Mouse (Mus musculus): Measurements from ENCODE around the gene Fam83f.
A peak's percentile ranks its signal among the peaks of the same experiment; 100 is the strongest.
"Not testable (repeated sequence)": the region's sequence is repeated elsewhere in the genome, so short reads cannot be mapped to it uniquely, and the experiment has no call there.

The Fam83f gene

DNA sequence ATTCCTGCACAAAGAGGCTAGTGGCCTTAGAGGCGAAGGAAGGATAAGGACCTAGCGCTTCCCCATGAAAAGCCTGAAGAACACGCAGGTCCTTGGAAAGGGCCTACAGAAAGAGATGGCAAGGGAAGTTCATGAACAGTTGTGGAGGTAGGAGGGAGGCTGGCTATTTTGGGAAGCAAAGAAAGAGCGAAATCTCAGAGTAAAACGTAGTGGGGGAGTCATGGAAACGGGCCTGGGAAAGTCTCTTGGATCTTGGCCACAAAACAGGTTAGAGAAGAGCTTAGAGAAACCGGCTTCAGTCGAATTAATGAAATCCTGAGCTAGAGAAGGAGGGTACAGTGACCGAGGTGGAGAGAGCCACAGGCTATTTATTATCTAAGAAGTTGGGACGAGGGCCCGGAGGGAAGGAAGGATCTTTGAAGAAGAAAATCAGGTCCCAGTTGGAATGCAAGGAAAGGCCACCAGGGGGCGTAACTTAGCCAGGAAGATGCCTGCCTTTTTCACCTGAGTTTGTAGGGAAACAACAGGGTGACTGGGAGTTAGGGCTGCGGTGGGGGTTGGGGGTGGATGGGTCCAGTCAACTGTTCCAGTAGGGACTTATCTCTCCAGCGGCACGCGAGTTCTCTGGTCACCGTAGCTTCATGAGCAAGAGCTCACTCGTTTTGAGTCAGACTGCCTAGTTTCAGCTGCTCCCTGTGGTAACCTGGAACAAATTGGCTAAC, 34.3 kb downstream of the Fam83f start:
- peak; percentile 69 to 75 for DNase-seq (ENCODE audit: low spot score in 2 of 2)

DNA sequence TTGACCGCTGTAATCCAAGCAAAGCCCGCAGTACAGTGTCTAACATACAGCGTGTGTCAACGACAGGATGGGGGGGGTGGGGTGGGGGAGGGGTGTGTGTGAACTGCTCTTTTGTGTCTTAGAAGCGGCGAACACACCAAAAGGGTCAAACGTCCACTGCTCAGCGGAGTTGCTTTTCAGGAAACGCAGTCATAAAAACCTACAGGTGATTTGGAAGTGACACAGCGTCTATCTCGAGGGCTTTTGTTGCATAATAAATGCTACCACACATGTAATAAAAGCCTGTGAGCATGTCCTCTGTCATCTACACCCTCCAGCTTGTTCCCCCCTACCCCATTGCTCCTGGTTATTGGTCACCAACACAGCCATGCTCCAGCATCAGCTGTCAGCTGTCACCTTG, 34.9 kb downstream of the Fam83f start:
- no peak for DNase-seq (ENCODE audit: low spot score in 2 of 2)

DNA sequence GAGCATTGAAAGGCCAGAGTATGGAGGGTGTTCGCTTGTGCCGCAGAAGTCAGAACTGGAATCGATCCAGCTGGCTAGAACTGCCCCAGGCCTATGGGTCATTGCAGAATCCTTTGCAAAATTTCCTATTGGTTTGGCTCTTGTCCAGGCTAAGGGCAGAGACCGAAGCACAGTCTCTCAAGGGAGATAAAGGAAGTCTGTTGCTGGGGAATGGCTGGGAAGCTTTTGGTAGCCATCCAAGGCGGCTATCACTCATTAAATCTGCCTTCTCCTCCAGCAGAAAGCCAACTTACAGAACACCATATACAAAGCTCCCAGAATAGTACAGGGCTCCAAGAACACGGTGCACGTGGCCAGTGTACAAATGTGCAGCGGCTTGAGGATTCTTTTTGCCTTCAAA, 35.4 kb downstream of the Fam83f start:
- DNase-seq (ENCODE audit: low spot score in 2 of 2): peak; percentile 40 to 54

DNA sequence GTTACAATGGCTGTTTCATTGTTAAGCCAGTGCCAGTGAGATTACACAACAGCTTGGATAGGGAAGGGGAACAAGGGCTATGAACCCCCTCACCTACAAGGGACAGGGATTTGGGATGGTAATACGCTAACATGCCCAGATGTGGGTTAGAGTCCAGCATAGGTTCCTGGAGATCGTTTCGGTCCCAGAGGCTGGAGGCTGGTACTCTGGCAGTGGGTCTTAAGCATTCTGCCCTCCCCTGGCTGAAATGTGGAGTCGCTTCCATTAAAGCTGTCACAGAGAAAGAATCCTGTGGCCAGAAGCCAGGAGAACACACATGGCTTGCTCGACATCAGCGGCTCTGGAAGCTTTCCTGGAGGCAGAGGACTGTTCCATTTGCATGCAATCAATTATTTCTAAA, 37.9 kb downstream of the Fam83f start:
- no peak for DNase-seq (ENCODE audit: low spot score in 2 of 2)

DNA sequence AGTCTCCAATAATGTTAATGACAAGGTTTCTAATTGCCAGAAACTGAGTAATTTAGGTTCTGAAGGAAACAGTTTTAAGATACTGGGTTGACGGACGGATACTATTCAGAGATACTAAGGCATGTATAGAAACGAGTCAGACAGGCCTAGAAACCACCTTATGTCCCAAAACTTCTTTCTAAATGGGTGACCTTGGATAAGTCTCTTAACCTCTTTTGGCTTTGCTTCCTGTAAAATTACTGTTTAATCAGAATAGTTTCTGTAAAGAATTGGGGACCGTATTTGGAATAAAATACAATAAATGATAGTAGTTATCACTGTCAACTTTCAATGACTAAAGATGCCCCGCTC, 38.6 kb downstream of the Fam83f start:
- no peak for DNase-seq (ENCODE audit: low spot score in 2 of 2)

DNA sequence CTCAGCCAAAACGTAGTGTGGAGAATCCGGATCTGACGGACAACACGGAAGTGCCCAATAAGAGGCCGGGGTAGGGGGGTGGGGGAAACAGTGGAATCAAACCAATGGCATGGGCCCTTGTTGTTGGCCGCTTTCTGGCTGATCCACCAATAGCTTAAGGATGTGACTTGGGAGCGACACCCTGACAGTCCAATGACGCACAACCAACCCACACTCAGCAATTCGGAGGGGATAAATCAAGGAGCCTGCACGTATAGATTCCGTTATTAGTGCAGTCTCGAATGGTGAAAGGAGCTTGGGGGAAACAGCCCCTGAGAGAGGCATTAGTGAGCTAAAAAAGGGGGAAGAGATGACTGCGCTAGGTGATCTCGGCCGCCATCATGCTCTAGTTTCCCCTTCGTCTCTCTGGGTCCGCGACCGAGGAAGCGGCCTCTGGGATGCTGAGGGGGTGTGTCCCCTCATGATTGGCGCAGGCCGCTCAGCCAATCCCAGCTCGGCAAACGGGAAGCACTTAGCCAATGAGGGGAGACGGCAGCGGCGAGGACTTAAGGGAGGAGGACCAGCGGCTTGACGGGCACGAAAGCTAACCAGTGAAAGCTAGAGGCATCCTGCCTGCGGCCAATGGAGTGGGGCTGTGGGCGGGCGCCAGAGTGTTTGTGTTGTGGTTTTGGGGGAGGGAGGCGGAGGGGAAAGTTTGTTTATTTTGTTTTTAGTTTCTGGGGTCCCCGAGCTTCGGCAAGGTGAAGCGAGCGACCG, 39.1 kb downstream of the Fam83f start, which contains the start of gene Tnrc6b:
Tnrc6b (plus strand) TSS at position 706 of the 756 bp plus-strand sequence.
- peak; percentile 98 to 99 for DNase-seq (ENCODE audit: low spot score in 2 of 2)

DNA sequence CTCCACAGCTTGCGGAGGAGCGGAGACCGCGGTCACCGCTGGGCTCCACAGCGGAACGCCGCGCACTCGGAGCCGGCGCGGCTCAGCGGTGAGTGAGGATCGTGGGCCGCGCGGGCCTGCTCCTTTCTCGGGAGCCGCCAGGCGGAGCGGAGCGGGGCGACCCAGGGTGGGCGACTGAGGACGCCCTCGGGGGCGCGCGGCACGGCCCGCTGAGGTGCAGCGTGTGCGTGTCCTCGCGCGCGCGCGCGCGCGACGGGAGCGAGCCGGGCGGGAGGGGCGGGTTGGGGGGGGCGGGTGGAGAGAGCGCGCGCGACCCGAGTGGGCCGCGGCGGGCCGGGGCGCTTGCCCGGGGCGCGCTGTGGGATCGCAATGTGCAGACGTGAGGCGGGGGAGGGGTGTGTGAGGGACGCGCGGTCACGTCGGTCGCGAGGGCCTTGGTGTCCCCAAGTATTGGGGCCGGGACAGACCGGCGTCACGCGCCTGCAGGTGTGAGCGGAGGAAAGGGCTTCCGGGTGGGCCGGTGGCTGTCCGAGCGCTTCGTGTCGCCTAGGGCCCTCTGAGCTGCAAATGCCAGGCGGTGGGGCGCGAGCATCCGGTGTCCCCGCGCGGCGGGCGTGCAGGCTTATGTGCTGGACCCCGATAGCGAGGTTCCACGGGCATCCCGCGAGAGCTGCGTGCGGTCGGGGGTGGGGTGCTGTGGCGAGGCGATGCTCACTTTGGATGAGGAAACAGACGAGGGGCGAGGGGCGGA, 39.9 kb downstream of the Fam83f start:
- peak; percentile 35 to 45 for DNase-seq (ENCODE audit: low spot score in 2 of 2)

DNA sequence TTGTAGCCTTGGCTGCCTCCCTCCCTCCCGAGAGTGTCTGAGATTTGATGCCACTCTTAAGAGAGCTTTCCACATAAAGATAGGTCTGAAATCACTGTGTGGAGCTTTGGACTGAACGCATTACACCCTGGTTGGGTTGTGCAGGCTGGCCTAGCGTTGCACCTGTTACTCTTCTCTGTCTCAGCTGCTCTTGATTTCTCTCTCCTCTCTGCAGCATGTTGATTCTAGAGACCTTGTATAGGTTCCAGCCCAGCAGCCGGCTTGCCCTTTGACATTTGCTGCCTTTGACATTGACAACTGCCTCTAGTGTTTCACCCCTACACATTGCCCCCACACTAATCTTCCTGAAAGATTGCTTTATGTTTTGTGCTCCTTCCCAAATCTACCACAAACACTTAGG, 42.7 kb downstream of the Fam83f start:
- DNase-seq (ENCODE audit: low spot score in 2 of 2): no peak

DNA sequence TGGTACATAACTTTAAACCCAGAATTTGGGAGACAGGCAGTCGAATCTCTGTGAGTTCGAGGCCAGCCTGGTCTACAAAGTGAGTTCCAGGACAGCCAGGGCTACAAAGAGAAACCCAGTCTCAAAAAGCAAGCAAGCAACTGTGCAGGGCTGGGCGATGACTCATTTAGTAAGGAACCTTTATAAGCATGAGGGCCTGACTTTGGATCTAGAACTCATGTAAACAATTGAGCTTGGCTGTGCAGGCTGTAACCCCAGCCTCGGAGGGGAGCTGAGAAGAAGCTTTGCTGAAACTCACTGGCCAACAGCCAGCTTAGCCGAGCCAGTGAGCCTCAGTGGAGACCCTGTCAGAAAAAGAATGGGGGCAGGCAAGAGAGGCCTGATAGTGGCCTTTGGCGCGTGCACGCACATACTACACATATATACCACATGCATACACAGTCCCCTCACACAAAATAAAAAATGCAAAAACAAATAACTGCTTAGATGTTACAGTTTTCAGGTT, 45.0 kb downstream of the Fam83f start:
- no peak for DNase-seq (ENCODE audit: low spot score in 2 of 2)

DNA sequence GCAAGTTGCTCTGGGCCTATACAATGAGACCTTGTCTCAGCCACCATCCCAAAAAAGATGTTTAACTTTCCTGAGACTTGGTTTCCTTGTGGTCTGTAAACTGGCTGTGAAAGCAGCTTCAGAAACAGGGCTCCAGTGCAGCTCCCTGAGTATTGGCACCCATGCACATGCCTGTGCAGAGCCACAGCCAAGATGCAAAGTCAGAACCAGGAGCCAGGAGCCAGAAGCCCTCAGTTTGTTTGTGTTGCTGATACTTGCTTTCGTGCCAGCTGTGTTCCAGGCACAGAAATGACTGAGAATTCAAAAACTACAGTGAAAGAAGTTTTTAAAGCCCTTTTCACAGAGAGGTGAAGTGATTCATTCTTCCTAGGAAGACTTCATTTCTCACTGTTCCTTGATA, 45.8 kb downstream of the Fam83f start:
- no peak for DNase-seq (ENCODE audit: low spot score in 2 of 2)

DNA sequence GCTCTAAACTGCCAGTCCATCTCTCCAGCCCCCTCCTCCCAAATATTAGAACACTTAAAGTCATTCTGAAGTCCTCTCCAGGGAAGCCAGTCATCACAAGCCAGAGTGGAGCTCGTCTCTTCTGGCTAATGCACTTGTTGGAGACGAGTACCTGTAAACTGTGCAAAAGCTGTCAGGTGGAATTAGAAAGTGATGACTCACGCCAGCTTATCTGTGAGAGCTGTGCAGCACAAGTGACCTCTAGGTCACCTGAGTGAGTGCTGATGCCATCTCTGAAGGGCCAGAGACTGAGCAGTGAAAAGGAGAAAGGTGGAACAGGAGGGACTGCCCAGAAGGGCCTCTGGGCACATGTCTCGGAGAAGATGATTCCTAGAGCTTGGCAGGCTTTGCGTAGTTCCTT, 48.6 kb downstream of the Fam83f start:
- DNase-seq (ENCODE audit: low spot score in 2 of 2): no peak

DNA sequence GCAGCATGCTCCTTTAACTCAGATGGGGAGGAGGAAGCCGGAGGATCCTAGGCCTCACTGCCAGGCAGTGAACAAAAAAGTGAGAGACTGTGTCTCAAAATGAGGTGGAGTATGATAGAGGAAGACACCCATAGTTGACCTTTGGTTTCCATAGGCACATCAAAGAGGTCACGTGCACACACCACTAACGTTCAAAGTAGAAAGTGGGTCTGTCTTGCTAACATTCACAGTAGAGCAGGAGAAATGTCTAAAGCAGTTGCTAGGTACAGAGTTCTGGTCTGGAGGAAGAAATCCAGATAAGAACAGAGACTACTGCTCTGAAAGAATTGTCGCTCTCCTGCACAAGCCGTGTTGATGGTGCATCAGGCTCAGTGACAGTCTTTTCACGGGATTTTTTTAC, 50.2 kb downstream of the Fam83f start:
- DNase-seq (ENCODE audit: low spot score in 2 of 2): no peak

DNA sequence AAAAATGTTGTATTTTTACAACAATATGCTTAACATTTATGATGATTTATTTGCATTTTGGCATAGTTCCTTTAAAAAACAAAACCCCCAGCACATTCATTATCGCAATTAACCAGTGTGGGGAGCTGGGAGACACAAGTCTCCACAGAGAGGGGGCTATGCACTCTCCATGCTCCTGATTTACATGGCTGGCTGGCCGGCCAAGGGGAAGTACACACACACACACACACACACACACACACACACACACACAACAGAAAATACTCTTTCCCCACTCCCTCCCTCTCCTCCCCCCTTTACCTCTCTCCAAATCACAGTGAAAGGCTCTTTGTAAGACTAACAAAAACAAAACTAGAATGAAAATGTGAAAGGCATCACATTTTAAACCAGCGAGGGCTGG, 50.7 kb downstream of the Fam83f start:
- no peak for DNase-seq (ENCODE audit: low spot score in 2 of 2)

DNA sequence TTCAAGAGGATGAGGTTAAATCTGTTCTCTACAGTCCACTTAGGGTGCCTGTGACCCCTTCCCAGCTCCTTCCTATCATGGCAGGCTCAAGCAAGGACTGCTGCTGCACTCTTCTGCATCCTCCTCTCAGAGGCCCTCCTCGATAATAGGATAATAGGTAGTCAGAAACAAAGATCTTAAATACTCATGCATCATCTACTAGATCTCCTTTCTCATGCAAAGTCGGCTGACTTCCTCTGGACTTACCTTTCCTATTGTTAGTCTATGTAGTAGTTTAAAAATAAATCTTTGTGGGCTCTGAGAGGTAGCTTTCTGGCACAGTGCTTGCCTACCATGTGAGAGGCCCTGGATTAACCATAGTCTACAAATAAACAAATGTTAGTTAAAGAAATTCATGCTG, 57.8 kb downstream of the Fam83f start:
- DNase-seq (ENCODE audit: low spot score in 2 of 2): no peak

DNA sequence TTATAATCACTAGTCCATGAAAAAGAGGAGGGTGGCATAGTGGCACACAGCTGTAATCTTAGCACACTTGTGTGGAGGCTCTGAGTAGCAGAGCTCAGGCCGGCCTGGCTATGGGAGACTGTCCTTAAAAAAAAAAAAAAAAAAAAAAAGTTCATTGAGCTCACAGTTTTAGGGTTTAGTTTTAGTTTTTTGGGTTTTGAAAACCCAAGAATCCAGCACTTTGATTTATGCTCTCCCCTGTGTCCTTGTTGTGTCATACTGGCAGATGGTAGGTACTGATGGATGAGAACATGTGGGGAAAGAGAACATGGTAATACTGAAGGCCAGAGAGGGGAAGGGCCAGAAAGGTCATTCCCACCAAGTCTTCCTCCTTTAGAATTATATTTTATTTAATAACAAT, 59.4 kb downstream of the Fam83f start:
- DNase-seq (ENCODE audit: low spot score in 2 of 2): no peak

DNA sequence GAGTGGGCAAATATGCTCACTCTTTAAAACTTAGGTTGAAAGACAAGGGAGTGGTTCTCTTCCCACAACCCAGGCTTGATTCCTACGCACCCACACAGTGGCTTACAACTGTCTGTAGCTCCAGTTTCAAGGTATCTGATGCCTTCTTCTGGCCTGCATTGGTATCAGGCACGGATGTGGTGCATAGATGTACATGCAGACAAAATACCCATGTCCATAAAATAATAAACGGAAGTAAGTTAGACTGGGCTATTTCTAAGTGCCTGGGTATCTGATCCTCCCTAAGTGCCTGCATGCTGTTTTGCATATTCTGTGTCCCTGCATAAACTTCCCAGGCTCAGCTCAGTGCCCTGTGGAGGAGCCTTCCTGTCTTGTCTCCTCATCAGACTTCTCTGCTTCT, 59.9 kb downstream of the Fam83f start:
- no peak for DNase-seq (ENCODE audit: low spot score in 2 of 2)

DNA sequence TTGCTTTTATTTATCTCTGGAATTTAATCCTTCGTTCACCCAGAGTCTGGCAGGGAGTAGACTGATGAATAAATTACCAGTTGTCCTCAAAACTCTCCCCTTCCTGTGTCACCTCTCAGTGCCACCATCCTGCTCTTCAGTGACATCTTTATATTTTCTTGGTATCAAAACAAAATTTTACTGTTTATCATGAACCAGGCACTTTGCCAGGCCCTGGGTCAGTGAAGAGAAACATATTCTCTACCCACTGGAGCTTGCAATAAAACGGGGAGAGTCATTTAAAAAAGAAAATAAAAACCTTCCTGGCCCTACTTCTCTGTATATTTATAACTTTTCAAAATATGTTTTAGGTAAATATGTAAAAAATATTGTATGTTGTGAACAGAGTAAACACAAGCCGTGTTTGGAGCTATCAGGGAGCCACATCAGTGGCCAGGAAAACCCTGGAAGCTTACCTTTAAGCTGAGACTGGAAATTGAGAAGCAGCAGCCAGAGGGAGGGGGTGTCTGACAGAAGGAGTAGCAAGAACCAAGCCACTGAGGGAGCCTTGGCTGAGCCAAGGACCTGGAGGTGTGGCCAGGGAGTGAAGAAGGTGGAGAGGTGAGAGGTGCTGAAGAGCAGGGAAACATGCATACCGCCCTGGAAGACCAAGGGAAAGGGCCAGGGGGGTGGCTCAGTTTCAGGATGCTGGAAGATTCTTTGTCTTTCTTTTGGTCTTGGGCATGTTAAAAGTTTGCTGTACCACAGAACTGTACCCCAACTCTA, 60.8 kb downstream of the Fam83f start:
- DNase-seq (ENCODE audit: low spot score in 2 of 2): no peak

DNA sequence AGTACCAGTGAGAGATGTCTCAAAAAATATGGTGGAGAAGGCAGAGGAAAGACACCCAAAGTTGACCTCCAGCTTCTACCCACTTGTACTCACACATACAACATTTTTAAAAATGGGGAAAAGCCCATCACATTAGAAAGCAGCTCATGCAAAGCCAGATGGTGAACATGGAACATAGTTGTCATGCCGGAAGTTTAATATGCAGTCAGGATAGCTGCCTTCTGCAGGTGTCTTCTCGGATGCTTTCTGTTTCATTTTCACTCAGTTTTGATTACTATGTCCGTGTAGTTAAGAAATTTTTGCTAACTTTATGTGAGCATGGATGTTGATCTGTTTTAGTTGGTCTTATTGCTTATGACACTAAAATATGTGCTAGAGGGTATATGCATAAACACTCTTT, 63.7 kb downstream of the Fam83f start:
- DNase-seq (ENCODE audit: low spot score in 2 of 2): no peak

DNA sequence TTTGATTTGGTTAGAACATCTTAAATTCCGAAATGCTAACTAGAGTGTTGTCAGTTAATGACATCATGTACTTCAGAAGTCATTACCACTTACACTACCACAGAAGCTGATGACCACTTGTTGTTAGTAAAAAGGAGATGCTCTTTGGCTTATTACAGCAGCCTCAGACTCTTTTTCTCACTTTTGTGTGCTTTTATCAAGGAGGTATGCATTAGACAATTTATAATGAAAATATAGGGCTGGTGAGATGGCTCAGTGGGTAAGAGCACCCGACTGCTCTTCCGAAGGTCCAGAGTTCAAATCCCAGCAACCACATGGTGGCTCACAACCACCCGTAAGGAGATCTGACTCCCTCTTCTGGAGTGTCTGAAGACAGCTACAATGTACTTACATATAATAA, 64.1 kb downstream of the Fam83f start:
- not testable (repeated sequence) for DNase-seq (ENCODE audit: low spot score in 2 of 2)

DNA sequence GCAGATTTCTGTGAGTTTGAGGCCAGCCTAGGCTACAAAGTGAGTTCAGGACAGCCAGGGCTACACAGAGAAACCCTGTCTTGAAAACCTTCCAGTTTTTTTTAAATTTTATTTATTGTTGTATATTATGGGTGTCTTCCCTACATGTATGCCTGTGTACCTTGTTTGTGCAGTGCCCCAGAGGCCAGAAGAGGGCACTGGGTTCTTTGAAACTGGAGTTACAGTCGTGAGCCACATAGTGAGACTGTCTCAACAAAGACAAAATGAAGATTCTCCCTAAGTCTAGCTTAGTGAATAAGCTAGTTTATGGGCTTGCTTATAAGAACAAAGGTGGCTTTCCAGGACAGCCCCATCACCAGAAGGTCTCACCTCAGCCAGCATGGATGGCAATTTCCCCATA, 64.9 kb downstream of the Fam83f start:
- DNase-seq (ENCODE audit: low spot score in 2 of 2): no peak

DNA sequence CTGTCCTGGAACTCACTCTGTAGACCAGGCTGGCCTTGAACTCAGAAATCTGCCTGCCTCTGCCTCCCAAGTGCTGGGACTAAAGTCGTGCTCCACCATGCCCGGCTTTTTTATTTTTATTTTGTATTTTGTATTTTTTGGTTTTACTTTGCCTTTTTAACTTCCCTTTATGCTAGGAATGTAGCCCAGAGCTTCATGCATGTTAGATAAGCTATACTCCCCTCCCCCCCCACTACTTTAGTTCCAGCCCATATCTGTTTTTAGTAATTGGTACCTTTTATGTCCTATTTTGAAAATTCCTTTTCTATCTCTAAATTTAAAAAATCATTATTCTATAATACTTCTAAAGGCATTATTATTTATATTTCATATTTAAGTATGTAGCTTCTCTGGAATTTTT, 66.6 kb downstream of the Fam83f start:
- DNase-seq (ENCODE audit: low spot score in 2 of 2): no peak

DNA sequence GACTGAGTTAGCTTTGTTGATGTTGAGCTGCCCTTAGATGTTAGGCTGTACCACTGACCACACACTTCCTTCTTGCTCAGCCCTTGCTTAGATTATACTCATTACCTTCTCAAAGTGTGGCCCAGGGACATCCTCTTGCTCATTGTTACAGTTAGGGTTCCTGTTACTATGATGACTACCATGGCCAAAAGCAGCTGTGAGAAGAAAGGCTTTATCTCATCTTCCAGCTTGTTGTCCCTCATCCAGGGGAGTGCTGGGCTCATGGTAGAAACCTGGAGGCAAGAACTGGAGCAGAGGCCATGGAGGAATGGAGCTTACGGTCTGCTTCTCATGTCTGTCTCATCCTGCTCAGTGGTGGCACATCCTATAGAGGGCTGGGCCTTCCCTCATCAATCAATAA, 68.3 kb downstream of the Fam83f start:
- DNase-seq (ENCODE audit: low spot score in 2 of 2): no peak
